Mouse (Mus musculus) thymus, adult 2 months (tissue): ENCODE data around the gene Exosc8. TPM values are rescaled to one million over a fixed set of nuclear protein-coding genes. Genes with fewer than 3 reads are reported as not detected.
"Not testable (repeated sequence)": the region's sequence is repeated elsewhere in the genome, so short reads cannot be mapped to it uniquely, and the experiment has no call there.

Experiments
- DNase-seq: peaks from one replicate; pipeline ENCODE4 v3.0.0; 2021
- H3K27ac ChIP-seq: fragments of 200-500 bp; 2 replicates; pipeline ENCODE4 v1.5.1; 2012; ENCODE audit warnings: low read length, control low read depth; ENCODE audit not compliant: control insufficient read depth, insufficient read depth
- H3K27me3 ChIP-seq: fragments of 200-500 bp; 2 replicates; pipeline ENCODE4 v1.6.1; 2012; ENCODE audit warnings: mild to moderate bottlenecking, low read length, moderate library complexity, mixed read lengths; ENCODE audit not compliant: control insufficient read depth, insufficient read depth
- H3K36me3 ChIP-seq: fragments of 200-500 bp; 2 replicates; pipeline ENCODE4 v1.6.1; 2012; ENCODE audit warnings: mild to moderate bottlenecking, low read length, moderate library complexity; ENCODE audit not compliant: control insufficient read depth, insufficient read depth
- H3K4me1 ChIP-seq: fragments of 200-500 bp; replicated peaks from 2 replicates; pipeline ENCODE4 v1.6.1; 2012; ENCODE audit warnings: low read length; ENCODE audit not compliant: control insufficient read depth, insufficient read depth
- H3K4me3 ChIP-seq: fragments of 200-500 bp; 2 replicates; pipeline ENCODE4 v1.5.1; 2012; ENCODE audit warnings: mild to moderate bottlenecking, low read length, control low read depth, moderate library complexity; ENCODE audit not compliant: control insufficient read depth, insufficient read depth
- CTCF ChIP-seq: fragments of 200-500 bp; IDR thresholded peaks from 2 replicates; pipeline ENCODE4 v1.5.1; 2012; ENCODE audit warnings: mild to moderate bottlenecking, control low read depth, low read length, moderate library complexity, borderline replicate concordance; ENCODE audit not compliant: control insufficient read depth, poor library complexity, insufficient read depth; ENCODE audit errors: extremely low read depth
- POLR2A ChIP-seq: fragments of 200-500 bp; IDR thresholded peaks from 2 replicates; pipeline ENCODE4 v1.6.1; 2012; ENCODE audit warnings: mild to moderate bottlenecking, low read length, control low read depth, moderate library complexity; ENCODE audit not compliant: control insufficient read depth, poor library complexity, insufficient read depth; ENCODE audit errors: extremely low read depth
- WGBS: fragments of 180-500 bp; shearing (Covaris S2); methylation state at CpG from one replicate; pipeline ENCODE4 v1.1.7; 2018; 5-methylcytosine and 5-hydroxymethylcytosine counted together
- polyA plus RNA-seq: library from polyadenylated mRNA; depleted of rRNA; stranded (reverse); fragments of >200 nt; gene quantifications from 2 replicates; pipeline ENCODE4 v1.2.3, GENCODE M21; 2012

Gene Exosc8
- polyA plus RNA-seq, 1 experiment: 76.4 TPM

GRCm38 (mm10) chr3:54708972-54709371 is 26.2 kb downstream of the Exosc8 start:
- DNase-seq: no peak
- H3K36me3 ChIP-seq: peaks cover 85% of the 10 kb centered on the region
- no peaks in the 10 kb centered on the region for H3K4me1 ChIP-seq
- no peaks in the 10 kb centered on the region for H3K27me3 ChIP-seq
- TF ChIP-seq POLR2A (no peak), CTCF (no peak)
- H3K4me3 ChIP-seq: no peak overlapping the region
- no peak overlapping the region; the same call in 1 of the 2 replicates for H3K27ac ChIP-seq
- WGBS: 62% methylated on average over 9 of the region's 9 CpGs

GRCm38 (mm10) chr3:54704106-54704505 is 31.1 kb downstream of the Exosc8 start:
- 96% methylated on average over 8 of the region's 8 CpGs for WGBS
- not testable (repeated sequence) for H3K4me3 ChIP-seq, H3K4me1 ChIP-seq, DNase-seq, H3K27ac ChIP-seq, H3K27me3 ChIP-seq
- peaks cover 69% of the 10 kb centered on the region for H3K36me3 ChIP-seq

GRCm38 (mm10) chr3:54699759-54700301 is 35.4 kb downstream of the Exosc8 start:
- peaks cover 59% of the 10 kb centered on the region for H3K36me3 ChIP-seq
- no peak for DNase-seq
- TF ChIP-seq POLR2A (no peak), CTCF (no peak)
- no peak overlapping the region for H3K27ac ChIP-seq
- no peaks in the 10 kb centered on the region for H3K27me3 ChIP-seq
- no peak overlapping the region for H3K4me3 ChIP-seq
- 95% methylated on average over 5 of the region's 5 CpGs for WGBS
- H3K4me1 ChIP-seq: no peaks in the 10 kb centered on the region

GRCm38 (mm10) chr3:54693056-54693415 is 42.2 kb downstream of the Exosc8 start:
- H3K27me3 ChIP-seq: no peaks in the 10 kb centered on the region
- peak overlapping the region; percentile 60 for H3K4me3 ChIP-seq
- peaks cover 16% of the 10 kb centered on the region for H3K36me3 ChIP-seq
- no peak for DNase-seq
- H3K4me1 ChIP-seq: no peaks in the 10 kb centered on the region
- peak overlapping the region; percentile 81 for H3K27ac ChIP-seq
- TF ChIP-seq POLR2A (no peak), CTCF (no peak)
- WGBS: 0% methylated on average over 8 of the region's 8 CpGs

GRCm38 (mm10) chr3:54692202-54693055 is 42.8 kb downstream of the Exosc8 start, which contains the start of gene Supt20:
TSS of gene Supt20 (plus strand) at chr3:54692807.
- Histone ChIP-seq H3K27ac (peak within 1 kb of the TSS; percentile 81), H3K4me3 (peak within 1 kb of the TSS; percentile 65), H3K4me1 (no peaks in the 10 kb centered on the region), H3K27me3 (no peaks in the 10 kb centered on the region), H3K36me3 (peaks cover 12% of the 10 kb centered on the region)
- TF ChIP-seq POLR2A (peak; percentile 72; the same call in 1 of the 2 replicates), CTCF (peak; percentile 55; the same call in 1 of the 2 replicates)
- WGBS: 1% methylated on average over 65 of the region's 65 CpGs
- peak; percentile 92 for DNase-seq

- Histone ChIP-seq H3K27me3 (no peaks in the 10 kb centered on the region), H3K4me3 (no peak overlapping the region), H3K27ac (no peak overlapping the region), H3K36me3 (no peaks in the 10 kb centered on the region), H3K4me1 (no peaks in the 10 kb centered on the region)
- TF ChIP-seq POLR2A (no peak), CTCF (no peak)
- DNase-seq: no peak
- WGBS: 32% methylated on average over 2 of the region's 2 CpGs
Observed at GRCm38 (mm10) chr3:54689091-54689490, 46.1 kb downstream of the Exosc8 start.
